In genomic region chr16:72721713-72722481, GRCm38 (mm10) we compare ENCODE assay signal across 14 mouse cellular contexts.
A peak's percentile ranks its signal among the peaks of the same experiment; 100 is the strongest.
DNase-seq lines count a peak whose midpoint lies in the region; ATAC-seq and TF ChIP-seq lines count a peak whose summit lies in the region.
"Had no signal": no experiment of that assay in that cellular context is flagged by ENCODE, and none has a peak within 500 bp of the region (broad histone marks: within the 10 kb centered on the region; RNA-seq: fewer than 3 reads in every experiment).

No protein-coding gene starts in this region.

- TF ChIP-seq CTCF in lung, postnatal 0 days (IDR thresholded peaks at IDR 0.05): no peak

- H3K4me3 ChIP-seq in lung, postnatal 0 days (ENCODE audit: low read depth, low read length): no peak overlapping the region
- H3K4me3 ChIP-seq in heart, embryonic 15.5 days: no peak overlapping the region
- no peak overlapping the region for H3K4me3 ChIP-seq in myocyte
- H3K4me3 ChIP-seq: forebrain, embryonic 13.5 days; gastrocnemius, adult 2 months; limb, embryonic 15.5 days had no signal

- ATAC-seq in lung, postnatal 0 days: peak; percentile 30
- ATAC-seq in heart, embryonic 15.5 days (replicated peaks; ENCODE audit: insufficient number of reproducible peaks, insufficient read depth, low FRiP score, low read depth): no peak
- ATAC-seq: forebrain, embryonic 13.5 days had no signal

- 49% methylated on average over 14 of the region's 14 CpGs for WGBS in lung, postnatal 0 days
- WGBS in heart, embryonic 15.5 days: 52% methylated on average over 14 of the region's 14 CpGs

- H3K4me2 ChIP-seq in lung, postnatal 0 days (replicated peaks; ENCODE audit: low read depth, low read length): no peak overlapping the region
- peak overlapping the region; percentile 11; the same call in 1 of the 2 replicates for H3K4me2 ChIP-seq in heart, embryonic 15.5 days
- H3K4me2 ChIP-seq in myocyte (ENCODE audit: low read depth): peak overlapping the region; percentile 74
- H3K4me2 ChIP-seq: forebrain, embryonic 13.5 days; limb, embryonic 15.5 days had no signal

- H3K9ac ChIP-seq in lung, postnatal 0 days (replicated peaks; ENCODE audit: low read depth): no peak overlapping the region
- no peak overlapping the region for H3K9ac ChIP-seq in heart, embryonic 15.5 days
- H3K9ac ChIP-seq: forebrain, embryonic 13.5 days; limb, embryonic 15.5 days had no signal

- no peaks in the 10 kb centered on the region for H3K27me3 ChIP-seq in lung, postnatal 0 days (replicated peaks; ENCODE audit: insufficient read depth, low read length)
- no peaks in the 10 kb centered on the region for H3K27me3 ChIP-seq in heart, embryonic 15.5 days
- no peaks in the 10 kb centered on the region for H3K27me3 ChIP-seq in myocyte (ENCODE audit: control insufficient read depth, insufficient read depth, insufficient read length)
- H3K27me3 ChIP-seq: forebrain, embryonic 13.5 days; limb, embryonic 15.5 days had no signal

- TF ChIP-seq POLR2A in myocyte (IDR thresholded peaks at IDR 0.05; ENCODE audit: insufficient read length, low read depth): no peak

- peaks cover 3% of the 10 kb centered on the region for H3K79me2 ChIP-seq in myocyte (ENCODE audit: control insufficient read depth, insufficient read depth)

- no peaks in the 10 kb centered on the region for H3K36me3 ChIP-seq in lung, postnatal 0 days (ENCODE audit: insufficient read depth, low read length)
- H3K36me3 ChIP-seq in heart, embryonic 15.5 days: no peaks in the 10 kb centered on the region
- H3K36me3 ChIP-seq in myocyte (ENCODE audit: control insufficient read depth, insufficient read depth): no peaks in the 10 kb centered on the region
- H3K36me3 ChIP-seq: limb, embryonic 15.5 days had no signal

- no peak overlapping the region for H3ac ChIP-seq in myocyte (ENCODE audit: control insufficient read depth, insufficient read length)

- TF ChIP-seq EP300 in lung, postnatal 0 days (IDR thresholded peaks at IDR 0.05): peak; percentile 51

- H3K4me1 ChIP-seq in lung, postnatal 0 days (ENCODE audit: insufficient read depth, low read depth, low read length): no peaks in the 10 kb centered on the region; the same call in 1 of the 2 replicates
- H3K4me1 ChIP-seq in heart, embryonic 15.5 days (replicated peaks): peaks cover 16% of the 10 kb centered on the region

- H3K9me3 ChIP-seq in lung, postnatal 0 days (ENCODE audit: low read length): no peaks in the 10 kb centered on the region
- H3K9me3 ChIP-seq in heart, embryonic 15.5 days (replicated peaks): no peaks in the 10 kb centered on the region
- H3K9me3 ChIP-seq: forebrain, embryonic 13.5 days; limb, embryonic 15.5 days had no signal

- DNase-seq in kidney, adult 9 months: peak; percentile 6
- no peak for DNase-seq in kidney, adult 8-10 months
- DNase-seq in lung, postnatal 0 days (ENCODE audit: low spot score): peak; percentile 52
- DNase-seq in lung, postnatal 4 days: no peak
- no peak for DNase-seq in adrenal gland, postnatal 25 days
- no peak for DNase-seq in layer of hippocampus, postnatal 10 days (ENCODE audit: low spot score in 2 of 2)
- DNase-seq: cerebellum, adult 11 months; gastrocnemius, adult 2 months; kidney, postnatal 14 days; thymus, postnatal 4 days had no signal

- peak overlapping the region; percentile 44; the same call in 1 of the 2 replicates for H3K27ac ChIP-seq in lung, postnatal 0 days (ENCODE audit: low read length)
- H3K27ac ChIP-seq in heart, embryonic 15.5 days: 0 out of 2 replicates have a peak overlapping the region, but pooled peaks have one; percentile 40
- H3K27ac ChIP-seq: forebrain, embryonic 13.5 days; gastrocnemius, adult 2 months; limb, embryonic 15.5 days had no signal

TF ChIP-seq in myocyte, 11 proteins besides CTCF, POLR2A, EP300 and RAD21:
- peak in 1 of 3 experiments; percentile 6 for TF ChIP-seq MYOG (IDR thresholded peaks at IDR 0.05; ENCODE audit: control insufficient read depth in 1 of 3, insufficient read depth in 1 of 3, insufficient read length in 2 of 3, low read depth in 2 of 3)
- TF ChIP-seq TCF3 (IDR thresholded peaks at IDR 0.05; ENCODE audit: insufficient read length, low read depth): no peak
- TF ChIP-seq MYOD1 (IDR thresholded peaks at IDR 0.05; ENCODE audit: control insufficient read depth in 1 of 3, insufficient read length in 2 of 3, low read depth in 2 of 3): peak in 2 of 3 experiments; percentile 43 to 55
- TF ChIP-seq E2F4 (IDR thresholded peaks at IDR 0.05; ENCODE audit: insufficient read depth): no peak
TF ChIP-seq in myocyte: peak in this region for 2.

Comparison
In these comparisons a context has a peak if more than half of its experiments do, and no peak if none do; other contexts are left out.
1. DNase-seq: peak in kidney, adult 9 months (single experiment) and lung, postnatal 0 days (single experiment); none in kidney, adult 8-10 months (0 of 2), lung, postnatal 4 days (0 of 2), adrenal gland, postnatal 25 days (single experiment) and layer of hippocampus, postnatal 10 days (0 of 2).